Mouse (Mus musculus): Measurements from ENCODE around the gene Parp3. TPM values are rescaled to one million over a fixed set of nuclear protein-coding genes. Genes with fewer than 3 reads are reported as not detected.

Parp3 gene
- total and polyA plus RNA-seq, 2 experiments: 19.4 to 23.3 TPM

DNA sequence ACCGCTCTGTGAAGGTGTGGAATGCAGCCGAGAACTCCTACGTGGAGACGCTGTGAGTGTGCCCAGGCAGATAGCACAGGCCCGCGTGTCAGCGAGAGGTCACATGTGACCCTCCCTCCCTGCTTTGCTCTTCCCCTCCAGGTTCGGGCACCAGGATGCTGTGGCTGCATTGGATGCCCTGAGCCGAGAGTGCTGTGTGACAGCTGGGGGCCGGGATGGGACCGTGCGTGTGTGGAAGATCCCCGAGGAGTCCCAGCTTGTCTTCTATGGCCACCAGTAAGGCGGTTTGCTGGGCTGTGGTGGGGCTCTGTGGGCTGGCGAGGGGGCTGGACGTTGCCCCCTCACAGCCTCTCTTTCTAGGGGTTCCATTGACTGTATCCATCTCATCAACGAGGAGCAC lies 6.9 kb upstream of the Parp3 start:
- peaks cover 3% of the 10 kb centered on the region; the same call in 1 of the 2 replicates for H3K36me3 ChIP-seq (ENCODE audit: control insufficient read depth, insufficient read depth, low read length)
- WGBS: 96% methylated on average over 17 of the region's 17 CpGs
- no peaks in the 10 kb centered on the region for H3K27me3 ChIP-seq (ENCODE audit: control insufficient read depth, insufficient read depth, low read length)
- H3K27ac ChIP-seq (replicated peaks; ENCODE audit: insufficient read depth, low read depth, low read length): no peak overlapping the region
- no peak overlapping the region for H3K4me3 ChIP-seq (ENCODE audit: insufficient read depth, low read depth, low read length)
- H3K9ac ChIP-seq (ENCODE audit: low read depth, low read length): no peak overlapping the region
- no peak for DNase-seq (ENCODE audit: extremely low read depth, low read depth, low spot score)
- H3K79me2 ChIP-seq (ENCODE audit: control insufficient read depth, insufficient read depth, low read length): no peaks in the 10 kb centered on the region
- no peak for TF ChIP-seq POLR2A (IDR thresholded peaks at IDR 0.05; ENCODE audit: extremely low read depth, insufficient read depth, low read length)
- no peak for TF ChIP-seq CTCF (IDR thresholded peaks at IDR 0.05; ENCODE audit: low read depth, low read length)
- H3K4me1 ChIP-seq (ENCODE audit: control insufficient read depth, insufficient read depth, low read length): no peaks in the 10 kb centered on the region

DNA sequence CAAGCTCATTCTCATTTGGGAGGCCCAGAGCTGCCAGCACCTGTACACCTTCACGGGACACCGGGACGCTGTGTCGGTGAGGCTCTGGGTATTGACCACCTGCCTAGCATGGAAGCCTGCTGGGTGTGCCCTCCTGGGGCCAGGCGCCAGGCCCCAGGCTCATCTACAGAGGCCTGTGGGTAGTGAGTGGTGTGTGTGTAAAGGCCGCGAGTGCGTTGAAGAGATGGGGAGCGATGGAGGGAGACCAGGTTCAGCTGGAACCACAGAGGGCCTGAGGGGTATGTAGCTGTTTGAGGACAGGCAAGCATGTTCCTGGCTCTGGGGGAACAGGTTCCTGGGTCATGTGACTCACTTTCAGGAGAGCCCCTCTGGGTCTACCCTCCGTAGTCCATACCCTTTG lies 6.4 kb upstream of the Parp3 start:
- 94% methylated on average over 10 of the region's 10 CpGs for WGBS
- Histone ChIP-seq H3K9ac (ENCODE audit: low read depth, low read length) (no peak overlapping the region), H3K36me3 (ENCODE audit: control insufficient read depth, insufficient read depth, low read length) (peaks cover 3% of the 10 kb centered on the region; the same call in 1 of the 2 replicates), H3K27ac (replicated peaks; ENCODE audit: insufficient read depth, low read depth, low read length) (no peak overlapping the region), H3K4me3 (ENCODE audit: insufficient read depth, low read depth, low read length) (no peak overlapping the region), H3K4me1 (ENCODE audit: control insufficient read depth, insufficient read depth, low read length) (peaks cover under 1% of the 10 kb centered on the region), H3K27me3 (ENCODE audit: control insufficient read depth, insufficient read depth, low read length) (no peaks in the 10 kb centered on the region), H3K79me2 (ENCODE audit: control insufficient read depth, insufficient read depth, low read length) (0 out of 2 replicates have a peak, but pooled peaks cover 2% of the 10 kb centered on the region)
- DNase-seq (ENCODE audit: extremely low read depth, low read depth, low spot score): no peak
- no peak for TF ChIP-seq POLR2A (IDR thresholded peaks at IDR 0.05; ENCODE audit: extremely low read depth, insufficient read depth, low read length)
- no peak for TF ChIP-seq CTCF (IDR thresholded peaks at IDR 0.05; ENCODE audit: low read depth, low read length)

DNA sequence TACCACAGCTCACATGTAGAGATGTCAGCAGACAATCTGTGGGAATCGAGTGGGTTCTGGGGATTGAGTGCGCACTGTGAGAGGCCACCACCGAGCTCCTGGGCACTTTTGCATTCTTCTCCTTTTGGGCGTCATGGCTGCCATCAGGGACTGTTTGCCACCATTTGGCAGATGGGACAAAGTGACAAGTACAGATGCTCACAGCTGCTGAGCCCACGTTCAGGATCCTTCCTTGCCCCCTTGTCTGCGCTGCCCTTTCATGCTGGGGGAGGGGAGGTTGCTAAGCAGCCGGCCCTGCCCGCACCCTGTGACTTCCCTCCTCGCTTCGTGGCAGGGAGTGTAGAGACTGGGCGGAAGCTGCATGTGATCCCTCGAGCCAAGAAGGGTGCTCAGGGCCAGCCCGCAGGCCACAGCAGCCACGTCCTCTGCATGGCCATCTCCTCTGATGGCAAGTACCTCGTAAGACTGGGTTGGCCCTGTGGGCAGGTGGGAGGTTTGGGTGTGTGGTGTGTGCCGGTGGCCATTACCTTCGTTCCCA lies 5.9 kb upstream of the Parp3 start:
- Histone ChIP-seq H3K79me2 (ENCODE audit: control insufficient read depth, insufficient read depth, low read length) (peaks cover 3% of the 10 kb centered on the region; the same call in 1 of the 2 replicates), H3K9ac (ENCODE audit: low read depth, low read length) (no peak overlapping the region), H3K36me3 (ENCODE audit: control insufficient read depth, insufficient read depth, low read length) (peaks cover 3% of the 10 kb centered on the region; the same call in 1 of the 2 replicates), H3K27ac (replicated peaks; ENCODE audit: insufficient read depth, low read depth, low read length) (no peak overlapping the region), H3K4me3 (ENCODE audit: insufficient read depth, low read depth, low read length) (no peak overlapping the region), H3K27me3 (ENCODE audit: control insufficient read depth, insufficient read depth, low read length) (no peaks in the 10 kb centered on the region), H3K4me1 (ENCODE audit: control insufficient read depth, insufficient read depth, low read length) (peaks cover 5% of the 10 kb centered on the region)
- 91% methylated on average over 17 of the region's 17 CpGs for WGBS
- no peak for DNase-seq (ENCODE audit: extremely low read depth, low read depth, low spot score)
- no peak for TF ChIP-seq POLR2A (IDR thresholded peaks at IDR 0.05; ENCODE audit: extremely low read depth, insufficient read depth, low read length)
- TF ChIP-seq CTCF (IDR thresholded peaks at IDR 0.05; ENCODE audit: low read depth, low read length): no peak

DNA sequence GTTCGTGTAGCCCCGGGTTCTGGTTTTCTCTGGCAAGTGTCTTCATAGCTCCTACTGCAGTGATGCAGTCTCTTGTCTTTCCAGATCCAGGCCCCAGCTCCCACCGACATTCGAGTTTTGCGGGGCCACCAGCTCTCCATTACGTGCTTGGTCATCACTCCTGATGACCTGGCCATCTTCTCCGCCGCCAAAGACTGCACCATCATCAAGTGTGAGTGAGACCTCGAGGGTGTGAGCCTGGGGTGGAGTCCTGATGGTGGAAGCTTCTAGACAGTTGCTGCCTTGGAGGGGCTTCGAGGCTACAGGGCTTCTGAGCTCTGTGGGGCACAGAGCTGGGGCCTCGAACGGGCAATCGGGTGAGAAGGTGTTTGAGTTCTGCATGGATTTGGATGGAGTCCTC lies 4.9 kb upstream of the Parp3 start:
- WGBS: 91% methylated on average over 13 of the region's 13 CpGs
- H3K9ac ChIP-seq (ENCODE audit: low read depth, low read length): no peak overlapping the region
- H3K27me3 ChIP-seq (ENCODE audit: control insufficient read depth, insufficient read depth, low read length): no peaks in the 10 kb centered on the region
- H3K4me1 ChIP-seq (ENCODE audit: control insufficient read depth, insufficient read depth, low read length): peaks cover 6% of the 10 kb centered on the region
- H3K27ac ChIP-seq (replicated peaks; ENCODE audit: insufficient read depth, low read depth, low read length): no peak overlapping the region
- peaks cover 3% of the 10 kb centered on the region; the same call in 1 of the 2 replicates for H3K79me2 ChIP-seq (ENCODE audit: control insufficient read depth, insufficient read depth, low read length)
- H3K36me3 ChIP-seq (ENCODE audit: control insufficient read depth, insufficient read depth, low read length): peaks cover 3% of the 10 kb centered on the region; the same call in 1 of the 2 replicates
- DNase-seq (ENCODE audit: extremely low read depth, low read depth, low spot score): no peak
- no peak overlapping the region for H3K4me3 ChIP-seq (ENCODE audit: insufficient read depth, low read depth, low read length)
- TF ChIP-seq CTCF (IDR thresholded peaks at IDR 0.05; ENCODE audit: low read depth, low read length) (no peak), POLR2A (IDR thresholded peaks at IDR 0.05; ENCODE audit: extremely low read depth, insufficient read depth, low read length) (no peak)

DNA sequence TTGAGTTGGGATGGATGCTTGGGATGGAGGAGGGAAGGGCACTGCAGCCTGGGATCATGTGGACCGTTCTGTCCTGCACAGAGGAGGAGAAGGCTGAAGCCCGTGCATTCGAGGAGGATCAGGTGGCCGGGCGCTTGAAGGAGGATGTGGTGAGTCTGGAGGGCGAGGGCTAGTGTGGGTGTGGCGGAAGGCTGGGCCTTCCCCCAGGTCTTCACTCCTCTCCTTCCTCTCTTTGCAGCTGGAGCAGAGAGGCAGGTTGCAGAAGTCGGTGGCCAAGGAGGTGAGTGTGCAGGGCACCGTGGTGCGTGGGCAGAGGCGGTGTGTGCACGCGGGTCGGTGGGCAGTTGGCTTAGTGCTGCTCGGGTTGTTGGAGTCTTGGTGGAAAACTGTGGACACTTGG lies 4.3 kb upstream of the Parp3 start:
- H3K4me3 ChIP-seq (ENCODE audit: insufficient read depth, low read depth, low read length): no peak overlapping the region
- H3K4me1 ChIP-seq (ENCODE audit: control insufficient read depth, insufficient read depth, low read length): peaks cover 7% of the 10 kb centered on the region
- TF ChIP-seq CTCF (IDR thresholded peaks at IDR 0.05; ENCODE audit: low read depth, low read length): no peak
- no peak overlapping the region for H3K27ac ChIP-seq (replicated peaks; ENCODE audit: insufficient read depth, low read depth, low read length)
- WGBS: 95% methylated on average over 15 of the region's 15 CpGs
- H3K9ac ChIP-seq (ENCODE audit: low read depth, low read length): no peak overlapping the region
- H3K27me3 ChIP-seq (ENCODE audit: control insufficient read depth, insufficient read depth, low read length): no peaks in the 10 kb centered on the region
- no peak for DNase-seq (ENCODE audit: extremely low read depth, low read depth, low spot score)
- peaks cover 3% of the 10 kb centered on the region; the same call in 1 of the 2 replicates for H3K79me2 ChIP-seq (ENCODE audit: control insufficient read depth, insufficient read depth, low read length)
- H3K36me3 ChIP-seq (ENCODE audit: control insufficient read depth, insufficient read depth, low read length): peaks cover 3% of the 10 kb centered on the region; the same call in 1 of the 2 replicates

DNA sequence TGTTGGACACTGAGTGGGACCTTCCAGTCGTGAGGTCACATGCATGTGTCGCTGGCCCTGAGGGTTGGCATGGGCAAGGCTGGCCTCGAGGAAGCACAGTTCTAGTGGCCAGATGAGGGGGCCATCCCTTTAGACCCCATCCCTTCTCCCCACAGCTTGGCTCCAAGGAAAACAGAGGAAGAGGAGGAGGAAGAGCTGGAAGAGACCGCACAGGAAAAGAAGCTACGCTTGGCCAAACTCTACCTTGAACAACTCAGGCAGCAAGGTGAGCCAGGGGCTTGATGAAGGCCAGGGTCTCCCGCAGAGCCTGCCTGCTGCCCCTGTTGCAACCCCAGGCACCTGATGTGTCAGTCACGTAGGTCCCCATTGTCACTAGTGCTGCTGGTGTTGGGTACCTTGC lies 3.8 kb upstream of the Parp3 start:
- H3K27me3 ChIP-seq (ENCODE audit: control insufficient read depth, insufficient read depth, low read length): no peaks in the 10 kb centered on the region
- no peak overlapping the region for H3K4me3 ChIP-seq (ENCODE audit: insufficient read depth, low read depth, low read length)
- WGBS: 88% methylated on average over 7 of the region's 7 CpGs
- H3K27ac ChIP-seq (replicated peaks; ENCODE audit: insufficient read depth, low read depth, low read length): no peak overlapping the region
- H3K9ac ChIP-seq (ENCODE audit: low read depth, low read length): no peak overlapping the region
- DNase-seq (ENCODE audit: extremely low read depth, low read depth, low spot score): no peak
- peaks cover 3% of the 10 kb centered on the region; the same call in 1 of the 2 replicates for H3K36me3 ChIP-seq (ENCODE audit: control insufficient read depth, insufficient read depth, low read length)
- peaks cover 3% of the 10 kb centered on the region; the same call in 1 of the 2 replicates for H3K79me2 ChIP-seq (ENCODE audit: control insufficient read depth, insufficient read depth, low read length)
- TF ChIP-seq CTCF (IDR thresholded peaks at IDR 0.05; ENCODE audit: low read depth, low read length) (no peak), POLR2A (IDR thresholded peaks at IDR 0.05; ENCODE audit: extremely low read depth, insufficient read depth, low read length) (no peak)
- peaks cover 12% of the 10 kb centered on the region for H3K4me1 ChIP-seq (ENCODE audit: control insufficient read depth, insufficient read depth, low read length)

Measured in liver, adult 2 months (tissue).